Mouse (Mus musculus) cerebellum, postnatal 4 days (tissue): ENCODE data around the gene Adamtsl3.

Experiments used
- DNase-seq, 2 experiments: peaks; one replicate each; pipeline ENCODE4 v3.0.0; 2022; ENCODE audit warnings: low spot score in 2 of 2, mixed read lengths in 1 of 2

The Adamtsl3 gene

DNA sequence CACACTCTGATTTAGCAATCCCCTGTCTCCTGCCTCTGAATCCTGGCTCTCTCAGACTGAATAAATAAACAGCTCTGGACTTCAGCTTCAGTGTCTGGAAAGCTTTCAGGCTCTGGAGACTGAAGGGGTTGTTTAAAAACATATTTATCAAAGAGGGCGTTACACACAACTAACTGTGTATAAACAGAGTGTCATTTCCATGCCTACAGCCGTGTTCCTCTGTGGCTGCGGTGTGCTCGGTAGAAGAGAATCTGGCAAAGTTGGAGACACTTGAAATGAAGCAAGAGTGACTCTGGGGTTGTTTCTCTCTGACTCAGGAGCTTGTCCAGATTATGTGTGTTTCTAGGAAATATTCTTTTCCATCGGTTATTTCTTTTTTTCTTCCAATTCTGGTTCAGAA, 167.0 kb downstream of the Adamtsl3 start:
- no peak for DNase-seq

DNA sequence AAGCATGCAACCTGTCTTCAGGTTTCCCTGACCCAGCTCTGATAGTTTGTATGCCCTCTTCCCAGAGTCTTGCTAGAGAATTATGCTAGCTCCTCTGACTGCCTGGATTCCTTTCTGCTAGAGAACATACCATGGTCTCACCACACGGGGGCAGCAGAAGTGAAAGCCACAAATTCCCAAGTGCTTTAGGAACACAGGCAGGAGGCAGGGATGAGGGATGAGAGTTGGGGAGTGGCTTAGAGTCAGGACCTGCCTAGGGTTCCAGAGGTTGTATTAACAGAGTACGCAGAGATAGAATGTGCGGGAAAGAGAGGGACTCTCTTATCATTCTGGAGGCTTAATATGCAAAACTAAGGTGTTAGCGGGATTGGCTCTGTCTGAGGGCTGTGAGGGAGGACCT, 168.6 kb downstream of the Adamtsl3 start:
- DNase-seq = peak; percentile 35 to 56

DNA sequence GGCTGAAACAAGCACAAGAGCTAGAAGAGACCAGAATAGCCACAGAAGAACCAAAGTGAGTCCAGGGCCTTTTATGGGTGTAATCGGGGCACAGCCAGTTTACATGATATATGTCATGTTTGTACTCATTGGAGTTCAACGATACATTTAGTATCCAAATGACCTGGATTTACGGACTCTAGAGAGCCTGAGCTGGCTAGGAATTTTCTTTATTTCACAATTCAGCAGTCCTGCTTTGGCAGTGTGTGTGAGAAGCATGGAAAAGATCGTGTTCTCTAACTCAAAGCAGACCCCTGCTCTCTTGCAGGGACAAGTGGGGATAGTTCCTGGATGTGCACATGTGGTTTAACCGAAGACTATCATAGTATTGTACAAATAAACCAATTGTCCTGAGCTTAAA, 195.1 kb downstream of the Adamtsl3 start:
- no peak for DNase-seq

DNA sequence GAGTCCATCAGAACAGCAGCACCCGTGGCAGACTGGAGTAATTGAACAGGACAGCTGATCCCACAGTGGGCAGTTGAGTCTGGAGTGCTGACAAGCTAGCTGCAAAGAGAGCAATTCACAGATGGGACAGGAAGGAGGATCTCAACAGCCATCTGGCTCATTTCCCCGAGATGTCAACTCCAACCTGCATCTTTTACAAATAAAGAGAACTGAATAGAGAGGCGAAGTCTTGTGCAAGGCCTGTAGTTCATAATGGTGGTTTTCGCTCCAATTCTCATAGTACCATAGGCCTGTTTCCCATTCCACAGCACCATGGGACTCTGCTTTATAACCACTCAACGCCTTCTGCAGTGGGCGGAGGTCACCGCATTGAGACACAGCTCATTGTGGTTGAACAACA, 195.9 kb downstream of the Adamtsl3 start:
- peak in 1 of 2 experiments; percentile 4 for DNase-seq

DNA sequence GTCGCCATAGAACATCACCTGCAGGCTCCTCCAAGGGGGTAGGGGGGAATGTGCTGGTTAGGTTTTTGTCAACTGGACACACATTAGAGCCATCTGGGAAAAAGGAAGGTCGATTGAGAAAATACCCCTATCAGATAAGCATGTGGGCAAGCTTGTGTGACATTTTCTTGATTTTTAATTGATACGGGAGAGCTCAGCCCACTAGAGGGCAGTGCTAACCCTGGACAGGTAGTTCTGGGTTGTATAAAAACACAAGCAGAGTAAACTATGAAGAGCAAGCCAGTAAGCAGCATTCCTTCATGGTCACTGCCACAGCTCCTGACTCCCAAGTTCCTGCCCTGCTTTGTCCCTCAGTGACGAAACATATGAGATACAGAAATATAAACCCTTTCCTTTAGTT, 197.7 kb downstream of the Adamtsl3 start:
- no peak for DNase-seq

DNA sequence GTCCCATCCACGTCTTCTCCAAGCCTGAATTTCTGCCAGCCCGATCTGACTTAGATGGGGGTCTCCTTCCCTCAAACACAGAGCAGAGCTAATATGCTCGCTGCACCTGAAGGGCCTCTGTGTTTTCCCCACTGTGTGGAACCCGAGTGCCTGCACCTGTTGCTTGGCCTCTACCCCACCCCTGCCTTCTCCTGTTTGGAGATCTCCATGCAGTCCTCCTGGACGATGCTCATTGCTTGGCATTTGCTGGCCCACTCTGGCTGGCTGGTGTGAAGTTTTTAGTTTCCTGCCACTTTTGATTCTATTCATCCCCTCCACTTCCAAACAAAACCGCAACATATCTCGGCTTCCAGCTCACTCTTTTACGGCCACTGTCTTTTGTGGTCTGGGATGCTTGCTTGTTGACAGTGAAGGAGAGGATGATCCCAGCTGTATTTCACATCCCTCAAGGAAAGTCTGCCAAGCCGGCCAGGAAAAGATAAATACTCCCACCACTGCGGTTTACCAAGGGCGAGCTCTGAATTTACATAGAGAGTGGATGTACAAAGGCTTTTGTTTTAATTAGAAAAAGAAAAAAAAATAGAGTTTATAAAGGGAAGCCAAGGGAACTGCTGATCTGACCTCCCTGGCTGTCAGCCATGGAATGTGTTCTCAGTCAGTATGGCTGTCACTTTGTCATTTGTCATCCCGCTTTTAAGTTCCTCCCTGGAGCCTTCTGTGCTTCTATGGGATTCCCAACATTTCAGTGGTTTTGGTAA, 198.4 kb downstream of the Adamtsl3 start:
- DNase-seq = no peak

DNA sequence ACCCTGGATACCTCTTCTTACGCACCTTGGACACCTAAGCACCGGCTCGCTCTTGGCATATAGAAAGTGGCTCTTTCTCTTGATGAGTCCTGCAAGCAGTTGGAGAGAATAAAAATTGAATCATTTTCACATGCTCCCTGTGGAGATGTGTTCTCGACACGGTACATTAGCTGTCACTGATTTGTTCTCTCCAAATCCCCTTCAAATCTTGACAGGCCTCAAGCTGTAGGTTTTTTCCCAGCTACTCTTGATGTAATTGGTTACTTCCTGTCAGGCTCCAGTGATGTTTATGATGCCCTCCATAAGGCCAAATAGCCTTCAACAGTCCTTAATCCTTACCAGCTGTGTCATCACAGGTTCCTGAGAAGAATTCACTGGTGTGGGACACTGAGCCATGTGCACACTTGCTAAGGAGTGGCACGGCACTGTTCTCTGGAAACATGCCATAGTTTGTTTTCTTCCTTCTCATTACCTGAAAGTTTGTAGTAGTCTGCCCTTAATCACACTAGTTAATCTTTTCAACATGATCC, 209.0 kb downstream of the Adamtsl3 start:
- DNase-seq = no peak

DNA sequence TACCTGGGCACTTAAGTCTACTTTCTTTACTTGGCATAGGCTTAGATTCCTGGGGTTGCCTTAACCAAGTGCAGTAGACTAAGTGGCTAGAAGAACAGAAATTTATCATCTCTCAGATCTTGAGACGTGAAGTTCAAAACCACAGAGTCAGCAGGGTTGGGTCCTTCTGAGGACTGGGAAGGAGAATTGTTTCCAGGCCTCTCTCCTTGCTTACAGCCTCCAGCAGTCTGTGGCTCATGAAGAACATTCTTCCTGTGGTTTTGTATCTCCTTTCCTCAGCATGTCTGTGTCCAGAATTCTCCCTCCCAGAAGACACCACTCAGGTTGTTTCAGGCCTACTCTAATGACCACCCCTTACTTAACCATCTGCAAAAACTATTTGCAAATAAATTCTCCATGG, 216.5 kb downstream of the Adamtsl3 start:
- DNase-seq = no peak

DNA sequence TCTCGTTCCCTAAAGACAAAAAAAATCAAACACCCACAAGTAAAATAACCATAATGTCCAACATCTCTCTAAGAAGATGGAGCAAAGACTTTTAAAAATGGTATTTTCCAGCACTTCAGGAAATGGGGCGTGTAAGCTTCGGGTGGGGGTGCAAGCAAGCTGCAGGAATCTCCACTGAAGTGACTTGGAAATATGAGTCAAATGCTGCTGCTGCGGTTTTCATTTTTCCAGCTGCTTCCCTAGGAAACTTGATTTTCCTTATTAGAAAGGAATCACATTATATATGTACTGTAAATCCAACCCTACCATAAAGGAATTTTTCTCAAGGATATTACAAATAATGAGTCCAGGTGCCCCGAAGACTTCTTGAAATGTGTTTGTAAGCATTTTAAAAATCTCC, 220.3 kb downstream of the Adamtsl3 start:
- DNase-seq = no peak

DNA sequence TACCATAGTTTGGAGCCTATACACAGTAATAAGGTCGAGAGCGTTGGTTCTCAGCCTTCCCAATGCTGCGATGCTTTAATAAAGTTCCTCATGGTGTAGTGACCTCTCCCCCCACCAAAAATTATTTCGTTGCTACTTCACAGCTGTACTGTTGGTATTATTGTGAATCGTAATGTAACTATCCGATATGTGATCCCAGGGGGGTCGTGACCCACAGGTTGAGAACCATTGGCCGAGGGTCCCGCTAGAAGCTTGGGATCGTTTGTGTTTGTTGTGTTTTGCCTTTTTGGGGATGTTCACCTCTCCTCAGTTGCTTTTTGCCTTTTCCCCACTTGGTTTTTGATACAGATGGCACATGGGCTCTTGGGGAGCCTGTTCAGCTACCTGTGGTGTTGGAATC, 220.9 kb downstream of the Adamtsl3 start:
- no peak for DNase-seq

DNA sequence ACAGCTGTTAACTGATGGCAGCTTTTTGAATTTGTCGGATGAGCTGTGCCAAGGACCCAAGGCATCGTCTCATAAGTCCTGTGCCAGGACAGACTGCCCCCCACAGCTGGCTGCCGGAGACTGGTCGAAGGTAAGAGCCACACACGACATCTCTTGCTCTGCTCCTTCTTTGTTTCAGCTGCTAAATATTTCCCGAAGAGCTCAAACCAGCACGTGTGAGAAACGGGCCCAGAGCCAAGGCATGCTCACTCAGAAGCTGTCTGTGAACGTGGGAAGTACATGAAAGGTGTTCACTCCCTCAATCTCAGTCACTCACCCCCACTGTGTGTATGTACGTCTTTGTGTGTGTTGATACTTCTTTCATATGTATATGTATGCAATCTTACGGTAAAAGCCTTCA, 221.6 kb downstream of the Adamtsl3 start:
- no peak for DNase-seq

DNA sequence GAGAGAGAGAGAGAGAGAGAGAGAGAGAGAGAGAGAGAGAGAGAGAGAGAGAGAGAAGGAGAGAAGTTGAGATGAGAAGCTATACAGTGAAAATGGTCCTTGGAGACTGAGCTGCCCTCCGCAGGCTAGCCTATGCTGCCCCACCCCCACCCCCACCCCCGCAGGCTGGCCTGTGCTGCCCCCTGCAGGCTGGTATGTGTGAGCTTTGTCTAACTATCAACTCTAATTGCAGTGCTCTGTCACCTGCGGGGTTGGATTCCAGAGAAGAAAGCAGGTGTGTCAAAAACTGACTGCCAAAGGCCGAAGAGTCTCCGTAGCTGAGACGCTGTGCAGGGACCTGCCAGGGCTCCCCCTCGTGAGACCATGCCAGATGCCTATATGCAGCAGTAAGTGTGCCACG, 231.2 kb downstream of the Adamtsl3 start:
- DNase-seq = no peak

DNA sequence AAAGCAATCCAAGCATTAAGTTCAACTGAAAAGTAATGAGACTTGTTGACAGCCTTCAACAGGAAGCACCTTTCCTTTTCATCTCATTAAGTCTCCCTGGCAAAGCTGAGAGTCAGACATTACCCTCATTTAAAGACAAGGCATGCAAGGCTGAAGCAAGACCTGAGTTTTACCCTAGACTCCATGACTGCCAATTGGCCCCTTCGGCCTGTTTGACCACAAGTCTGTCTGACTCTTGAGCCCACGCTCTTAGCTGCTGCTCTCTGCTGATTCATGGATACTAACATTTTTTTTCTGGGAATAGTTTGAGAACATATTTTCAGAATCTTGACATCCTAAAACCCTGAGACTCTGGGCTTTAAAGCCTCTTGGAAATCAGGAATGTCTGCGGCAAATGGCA, 232.3 kb downstream of the Adamtsl3 start:
- no peak for DNase-seq

DNA sequence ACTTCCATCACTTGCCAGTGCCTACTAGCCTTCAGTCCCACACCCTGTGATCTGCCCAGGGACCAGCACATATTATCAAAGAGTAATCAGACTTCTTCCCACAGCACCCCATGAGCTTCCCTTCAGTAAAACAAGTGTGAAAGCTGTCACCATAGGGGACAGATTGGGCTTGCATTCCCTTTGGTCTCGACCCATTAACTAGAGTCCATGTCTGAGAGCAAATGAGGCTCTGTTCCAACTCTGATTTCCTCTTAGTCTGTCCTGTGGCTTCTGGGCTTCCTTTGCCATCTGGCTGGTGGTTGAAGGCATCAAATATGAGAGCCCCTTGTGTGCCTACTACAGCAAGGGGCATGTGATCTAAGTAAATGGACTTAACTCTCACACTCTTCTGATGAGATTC, 237.5 kb downstream of the Adamtsl3 start:
- DNase-seq = no peak

DNA sequence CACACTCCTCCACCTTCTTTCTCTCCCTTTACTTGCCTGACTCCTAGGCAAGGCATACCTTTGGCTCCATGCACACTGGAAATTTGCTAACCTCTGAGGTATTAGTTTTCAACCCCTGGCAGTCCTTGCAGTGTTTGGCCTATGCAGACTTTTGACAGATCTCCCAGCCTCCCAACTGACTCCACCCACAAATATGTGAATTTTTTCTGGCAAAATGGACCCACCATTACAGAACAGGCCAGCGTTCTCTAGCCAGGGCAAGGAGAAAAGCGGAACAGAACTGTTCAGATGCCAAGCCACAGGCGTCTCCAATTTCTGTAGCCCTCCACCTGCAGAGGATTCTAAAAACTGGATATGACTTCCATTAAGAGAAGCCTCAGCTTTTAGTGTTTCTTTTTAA, 244.5 kb downstream of the Adamtsl3 start:
- DNase-seq = no peak

DNA sequence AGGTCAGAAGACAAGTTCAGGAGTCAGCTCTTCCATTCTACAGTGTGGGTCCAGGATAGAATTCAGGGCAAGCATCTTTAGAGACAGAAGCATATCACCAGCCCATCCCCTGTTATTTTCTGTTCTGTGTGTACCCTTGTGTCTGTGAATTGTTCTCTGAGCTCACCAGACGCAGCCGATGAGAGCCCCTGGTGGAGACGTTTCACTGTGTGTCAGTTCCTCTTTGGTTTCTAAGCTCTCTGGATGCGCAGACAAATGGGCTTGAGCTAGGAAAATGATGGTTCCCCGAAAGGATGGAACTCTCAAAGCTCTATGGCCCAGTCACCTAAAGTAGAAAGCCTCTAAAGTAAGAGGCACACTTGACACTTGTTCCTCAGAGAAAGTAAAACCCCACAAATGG, 246.3 kb downstream of the Adamtsl3 start:
- DNase-seq = no peak

DNA sequence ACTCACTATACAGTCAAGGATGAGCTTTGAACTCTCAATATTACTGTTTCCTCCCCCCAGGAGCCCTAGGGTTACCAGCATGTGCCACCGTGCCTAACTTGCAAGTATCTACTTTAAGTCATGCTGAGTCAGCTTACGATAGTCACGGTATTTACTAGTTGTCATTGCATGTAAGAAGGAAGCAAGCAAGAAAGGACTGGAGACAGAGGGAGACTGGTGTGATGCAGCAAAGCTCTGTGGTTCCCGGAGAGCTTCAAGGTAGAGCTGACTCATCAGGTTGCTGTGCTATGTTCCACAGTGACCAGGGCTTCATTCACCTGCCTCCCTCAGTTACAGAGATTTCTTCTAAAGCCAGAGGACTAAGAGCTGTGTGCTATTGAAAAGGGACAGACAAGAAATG, 247.0 kb downstream of the Adamtsl3 start:
- no peak for DNase-seq

DNA sequence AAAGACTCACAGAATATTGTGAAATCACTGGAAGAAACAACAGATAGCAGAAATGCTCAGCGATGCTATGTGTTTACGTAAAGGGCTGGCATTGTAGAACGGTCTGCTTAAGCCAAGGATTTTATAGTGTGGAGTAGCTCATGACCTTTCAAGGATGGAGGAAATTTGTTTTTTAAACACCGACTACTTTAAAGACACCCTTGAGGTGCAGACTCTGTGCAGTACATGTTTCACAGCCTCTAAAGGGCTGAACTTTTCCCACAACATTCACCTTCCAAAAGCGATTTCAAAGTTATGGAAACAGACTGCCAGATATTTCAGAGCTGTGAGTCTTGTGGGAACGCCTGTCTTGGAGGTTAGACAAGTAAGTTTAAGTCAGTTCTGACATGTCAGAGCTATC, 255.4 kb downstream of the Adamtsl3 start:
- no peak for DNase-seq

DNA sequence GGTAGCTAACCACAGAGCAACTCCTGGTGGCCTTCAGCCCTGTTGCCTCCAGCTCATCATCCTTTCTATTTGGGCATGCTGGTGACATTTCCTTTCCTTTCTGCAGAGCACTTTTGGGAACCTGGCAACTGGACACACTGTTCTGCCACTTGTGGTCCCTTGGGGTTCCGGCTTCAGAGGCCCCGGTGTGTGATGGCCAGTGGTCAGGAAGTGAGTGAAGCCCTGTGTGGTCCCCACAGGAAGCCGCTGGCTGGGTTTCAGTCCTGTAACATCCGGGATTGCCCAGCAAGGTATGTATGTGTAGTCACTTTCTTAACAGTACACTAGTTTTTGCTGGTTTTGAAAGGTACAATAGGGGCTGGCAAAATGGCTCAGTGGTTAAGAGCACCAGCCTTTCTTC, 266.5 kb downstream of the Adamtsl3 start:
- DNase-seq = no peak

DNA sequence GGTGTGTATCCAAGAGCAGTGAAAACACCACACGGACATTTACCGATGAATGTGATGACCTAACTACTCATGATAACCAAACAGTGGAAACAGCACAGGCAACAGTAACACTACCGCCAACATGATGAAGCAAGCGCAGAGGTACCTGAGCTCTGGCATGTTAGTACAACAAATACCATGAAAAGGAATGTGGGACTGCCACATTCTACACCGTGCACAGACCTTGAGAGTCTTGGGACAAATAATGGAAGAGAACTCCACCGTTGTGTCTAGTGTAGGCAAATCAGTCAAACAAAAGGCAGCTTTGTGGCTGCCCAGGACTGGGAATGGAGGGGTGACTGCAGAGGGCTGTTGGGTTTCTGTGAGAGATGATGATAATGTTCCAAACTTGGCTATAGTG, 269.9 kb downstream of the Adamtsl3 start:
- no peak for DNase-seq

DNA sequence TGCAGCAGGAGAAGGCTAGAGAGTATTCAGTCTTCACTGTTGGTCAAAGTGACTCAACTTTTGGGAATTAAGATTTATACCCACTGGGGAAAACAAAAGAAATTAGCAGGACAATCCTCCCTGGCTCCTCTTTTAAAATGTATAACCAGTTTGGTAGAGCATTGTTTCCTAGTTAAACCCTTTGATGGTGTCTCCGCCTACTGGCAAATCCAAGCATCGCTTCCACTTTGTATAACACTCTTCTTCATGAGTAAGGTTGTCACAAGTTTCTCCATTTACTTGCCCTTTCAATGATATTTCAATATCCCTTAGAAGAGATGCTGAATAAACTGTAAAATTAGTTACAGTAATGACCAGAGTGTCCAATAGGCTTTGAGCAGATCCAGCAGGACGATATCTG, 274.1 kb downstream of the Adamtsl3 start:
- DNase-seq = peak in 1 of 2 experiments; percentile 15

DNA sequence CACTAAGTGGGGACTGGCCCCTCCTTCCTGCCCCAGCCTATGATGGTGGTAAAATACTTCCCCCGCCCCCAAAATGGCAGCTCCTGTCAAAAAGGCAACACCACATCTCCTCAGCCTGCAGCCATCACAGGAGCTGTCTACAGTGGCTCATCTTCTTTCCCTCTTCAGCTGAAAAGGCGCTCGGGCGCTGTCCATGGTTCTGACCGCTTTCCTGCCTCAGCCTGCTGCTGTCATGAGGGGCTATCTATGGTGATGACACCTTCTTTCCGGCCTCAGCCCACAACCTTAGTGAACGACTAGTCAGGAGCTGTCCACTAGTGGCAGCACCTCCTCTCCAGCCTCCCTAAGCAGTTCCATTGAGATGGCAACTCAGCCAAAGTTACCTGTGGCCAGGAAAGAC, 289.8 kb downstream of the Adamtsl3 start:
- no peak for DNase-seq

DNA sequence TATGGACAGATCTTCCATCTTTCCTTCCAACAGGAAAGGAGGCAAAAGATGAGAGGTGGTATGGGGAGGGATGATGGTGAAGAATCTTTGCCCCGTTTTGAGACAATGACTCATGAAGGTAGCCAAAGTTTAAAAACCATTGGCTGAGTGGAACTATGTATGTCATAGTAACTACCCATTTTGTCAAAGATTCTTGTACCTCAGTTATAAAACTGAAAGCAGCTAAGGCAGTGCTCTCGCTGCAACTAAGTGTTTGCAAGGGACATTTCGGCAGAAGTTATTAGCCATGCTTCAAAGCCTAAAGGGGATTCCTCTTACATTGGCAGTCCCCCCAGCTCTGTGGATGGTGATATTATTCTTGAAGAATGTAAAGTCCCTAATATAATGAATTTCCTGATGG, 311.7 kb downstream of the Adamtsl3 start:
- DNase-seq = no peak

DNA sequence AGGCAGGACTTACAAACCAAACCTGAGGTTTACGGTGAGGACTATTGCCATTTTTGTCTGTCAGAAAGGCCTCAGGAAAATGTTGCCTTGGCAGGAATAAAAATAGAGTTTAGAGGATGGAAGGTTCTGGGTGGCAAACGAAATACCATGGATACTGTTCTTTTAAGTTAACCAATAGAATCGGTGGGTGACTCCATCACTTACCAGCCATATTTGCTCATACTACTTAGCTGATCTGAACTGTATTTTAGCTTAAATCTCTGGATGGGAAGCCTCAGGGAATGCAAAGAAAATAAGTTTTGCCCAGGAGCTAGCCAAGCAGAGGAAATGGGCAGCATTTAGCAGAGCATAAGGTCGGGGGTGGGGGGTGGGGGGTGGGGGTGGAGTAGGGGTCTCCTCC, 312.4 kb downstream of the Adamtsl3 start:
- DNase-seq = no peak
